Mouse (Mus musculus): ENCODE measurements around the gene Olfr826.
"Not testable (repeated sequence)": the region's sequence is repeated elsewhere in the genome, so short reads cannot be mapped to it uniquely, and the experiment has no call there.

GRCm38 (mm10) chr10:130142481-130142880, 41.5 kb downstream of the Olfr826 start:
- TF ChIP-seq CTCF (IDR thresholded peaks at IDR 0.05; ENCODE audit: low read depth, low read length); POLR2A (IDR thresholded peaks at IDR 0.05; ENCODE audit: extremely low read depth, insufficient read depth, low read length): not testable (repeated sequence)
